Mouse (Mus musculus) adrenal gland, postnatal 36 days (tissue): ENCODE data around the gene Cdrt4. TPM values are rescaled to one million over a fixed set of nuclear protein-coding genes. Genes with fewer than 3 reads are reported as not detected.

Source experiments
- DNase-seq, 2 experiments: peaks; one replicate each; pipeline ENCODE4 v3.0.0; 2021; ENCODE audit warnings: mixed read lengths in 1 of 2
- total RNA-seq, 2 experiments: library from RNA; stranded (reverse); gene quantifications; 2 replicates each; pipeline ENCODE4 v1.2.3; 2021

Cdrt4 gene
- total RNA-seq, 2 experiments from 2014 or later, result not detected

- DNase-seq, result no peak
Observed at GRCm38 (mm10) chr11:62943538-62943937, 7.5 kb upstream of the Cdrt4 start.

GRCm38 (mm10) chr11:62945514-62945913, 5.5 kb upstream of the Cdrt4 start:
- DNase-seq, result no peak

- DNase-seq, result no peak
Observed at GRCm38 (mm10) chr11:62949548-62949947, 1.4 kb upstream of the Cdrt4 start.

DNA sequence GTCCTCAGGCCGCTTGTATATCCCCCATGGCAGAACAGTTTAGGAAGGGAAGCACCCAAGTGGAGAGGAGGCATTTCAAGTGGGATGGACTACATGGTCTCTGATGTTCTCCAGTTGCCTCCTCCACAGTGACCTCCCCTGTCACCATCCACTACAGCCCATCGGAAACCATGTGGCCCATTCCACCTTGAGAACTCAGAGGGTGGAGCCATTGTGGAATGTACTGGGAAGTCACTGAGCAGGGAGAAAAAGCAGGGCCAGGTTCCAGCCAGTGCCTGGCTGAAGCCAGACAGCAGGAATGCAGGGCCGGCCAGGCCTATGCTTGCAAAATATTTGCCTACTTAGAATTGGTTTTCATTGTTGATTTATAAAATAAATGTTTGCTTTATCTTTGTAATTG, 3.8 kb downstream of the Cdrt4 start:
- DNase-seq, result peak in 1 of 2 experiments; percentile 8

GRCm38 (mm10) chr11:62955186-62955585, 4.2 kb downstream of the Cdrt4 start:
- no peak for DNase-seq

- DNase-seq, result no peak
Observed at GRCm38 (mm10) chr11:62955776-62956175, 4.8 kb downstream of the Cdrt4 start.

DNA sequence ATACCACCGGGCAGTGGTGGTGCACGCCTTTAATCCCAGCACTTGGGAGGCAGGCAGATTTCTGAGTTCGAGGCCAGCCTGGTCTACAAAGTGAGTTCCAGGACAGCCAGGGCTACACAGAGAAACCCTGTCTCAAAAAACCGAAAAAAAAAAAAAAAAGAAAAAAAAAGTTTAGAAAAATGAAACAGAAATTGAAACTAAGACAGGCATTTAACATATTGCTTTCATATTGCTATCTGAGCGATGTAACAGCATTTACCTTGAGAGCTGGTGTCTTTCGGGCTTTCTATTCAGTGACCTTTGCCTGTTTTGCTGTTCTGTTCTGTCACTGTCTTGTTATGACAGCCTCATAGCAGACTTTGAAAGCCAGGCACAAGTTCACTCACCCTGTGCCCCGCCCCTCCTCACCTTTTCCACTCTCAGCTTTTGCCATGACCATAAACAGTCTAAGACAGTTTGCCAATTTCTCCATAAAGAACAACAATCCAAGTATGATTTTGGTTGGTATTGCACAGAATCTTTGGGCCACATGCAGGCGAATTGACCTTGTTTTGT, 6.7 kb downstream of the Cdrt4 start:
- no peak for DNase-seq

GRCm38 (mm10) chr11:62963292-62963691, 12.3 kb downstream of the Cdrt4 start:
- no peak for DNase-seq

DNA sequence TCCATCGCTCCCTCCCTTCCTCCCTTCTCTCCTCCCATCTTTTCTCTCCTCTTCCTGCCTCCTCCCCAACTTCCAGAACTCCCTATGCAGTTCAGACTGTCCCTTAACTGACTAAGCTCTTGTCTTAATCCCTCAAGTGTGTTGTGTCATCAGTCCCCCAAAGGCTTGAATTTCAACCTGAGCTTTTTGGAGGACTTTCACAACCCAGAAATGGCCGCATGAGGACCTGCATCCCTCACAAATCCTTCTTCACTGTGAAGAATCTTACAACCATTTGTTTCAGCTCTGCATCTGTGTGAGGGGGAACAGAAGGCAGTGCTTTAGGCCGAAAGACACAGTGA, 15.4 kb downstream of the Cdrt4 start:
- DNase-seq, result no peak

GRCm38 (mm10) chr11:62966765-62967633, 16.0 kb downstream of the Cdrt4 start:
- DNase-seq, result peak; percentile 34 to 44

DNA sequence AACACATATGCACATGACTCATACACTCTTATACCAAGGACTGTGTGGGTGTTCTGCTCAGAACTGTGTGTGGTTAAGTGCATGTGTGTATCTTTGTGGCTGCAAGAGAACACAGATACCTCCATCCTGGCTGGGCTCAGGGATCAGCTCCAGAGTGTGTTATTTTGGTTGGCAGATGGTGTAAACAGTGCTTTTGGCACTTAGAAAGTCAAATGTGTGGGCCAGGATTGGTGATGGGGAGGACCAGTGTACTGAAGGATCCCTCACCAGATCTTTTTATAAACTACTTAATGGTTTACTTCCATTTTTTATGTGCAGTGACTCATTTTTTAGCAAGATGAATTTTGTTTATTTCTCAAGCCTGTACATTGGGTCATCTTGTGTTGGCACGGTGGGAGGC, 26.2 kb downstream of the Cdrt4 start:
- DNase-seq, result no peak

- no peak for DNase-seq
Observed at GRCm38 (mm10) chr11:62978886-62979285, 27.9 kb downstream of the Cdrt4 start.

DNA sequence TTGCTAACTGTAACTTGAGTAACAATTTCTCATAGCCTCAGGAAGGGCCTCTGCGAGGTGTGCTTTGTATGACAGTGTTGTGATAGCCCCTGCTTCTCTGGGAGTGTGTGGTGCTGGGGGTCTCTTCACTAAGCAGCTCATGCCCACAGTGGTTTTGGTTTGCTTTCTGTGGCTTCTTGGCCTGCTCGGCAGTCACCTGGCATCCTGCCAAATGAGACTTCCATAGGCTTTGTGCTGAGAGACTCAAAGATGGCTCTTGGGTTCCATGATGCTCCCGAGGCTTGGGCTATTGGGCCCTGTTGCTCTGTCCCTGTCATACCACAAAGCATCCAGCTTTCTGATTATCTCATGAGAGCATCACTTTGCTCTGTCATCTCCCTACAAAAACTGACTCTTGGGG, 30.7 kb downstream of the Cdrt4 start:
- DNase-seq, result peak in 1 of 2 experiments; percentile 11

DNA sequence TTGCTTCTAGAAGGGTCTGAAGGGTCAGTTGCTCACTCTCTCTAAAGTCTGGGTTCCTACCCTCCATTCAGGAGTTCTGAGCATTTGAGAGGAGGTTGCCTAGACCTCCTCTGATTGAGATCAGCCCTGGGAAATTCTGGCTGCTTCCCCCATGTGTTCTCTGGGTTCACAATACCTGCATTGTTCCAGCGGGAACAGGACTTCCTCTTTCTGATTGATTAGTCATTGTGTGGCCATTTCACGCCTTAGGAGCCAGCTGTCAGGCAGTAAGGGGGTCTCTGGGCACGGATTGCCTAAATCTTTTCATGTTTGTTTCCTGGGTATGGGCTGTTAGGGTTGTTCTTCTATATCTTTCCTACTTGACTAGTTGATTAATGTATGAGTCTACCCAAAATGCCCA, 32.8 kb downstream of the Cdrt4 start:
- DNase-seq, result no peak

DNA sequence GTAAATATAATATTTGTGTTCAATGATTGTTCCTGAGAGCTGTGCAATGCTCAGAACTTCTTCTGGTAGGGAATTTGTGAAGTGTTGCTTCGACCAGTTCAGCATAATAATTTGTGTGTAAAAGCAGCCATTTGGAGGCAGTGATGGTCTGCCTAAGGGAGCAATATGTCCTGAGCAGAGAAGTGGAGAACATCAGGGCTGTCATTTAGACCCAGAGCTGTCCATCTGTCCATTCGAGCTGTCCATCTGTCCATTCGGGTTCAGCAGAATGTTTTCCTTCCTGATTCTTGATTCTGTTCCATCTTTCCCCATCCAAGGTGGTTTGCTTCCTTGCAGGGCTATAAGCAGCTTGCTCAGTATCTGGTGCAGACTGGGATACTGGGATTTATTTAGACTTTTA, 33.4 kb downstream of the Cdrt4 start:
- DNase-seq, result no peak

DNA sequence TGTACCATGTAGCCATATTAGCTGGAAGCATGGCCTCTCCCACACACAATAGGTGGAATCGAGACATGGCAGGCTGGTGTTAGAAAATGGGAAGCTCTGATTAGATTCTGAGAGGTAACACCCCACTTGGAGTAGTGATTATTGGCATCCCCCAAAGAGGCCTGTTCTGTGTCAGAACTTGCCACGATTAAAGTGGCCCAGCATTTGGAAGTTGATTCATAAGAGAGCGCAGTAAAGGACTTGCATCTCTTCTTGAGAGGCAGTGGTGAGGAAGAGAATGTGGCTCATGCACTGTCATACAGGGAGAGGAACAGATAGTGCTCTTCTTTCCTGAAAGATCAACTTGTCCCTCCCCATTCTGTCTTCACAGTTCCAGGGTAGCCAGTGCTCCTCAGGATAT, 34.1 kb downstream of the Cdrt4 start:
- no peak for DNase-seq

DNA sequence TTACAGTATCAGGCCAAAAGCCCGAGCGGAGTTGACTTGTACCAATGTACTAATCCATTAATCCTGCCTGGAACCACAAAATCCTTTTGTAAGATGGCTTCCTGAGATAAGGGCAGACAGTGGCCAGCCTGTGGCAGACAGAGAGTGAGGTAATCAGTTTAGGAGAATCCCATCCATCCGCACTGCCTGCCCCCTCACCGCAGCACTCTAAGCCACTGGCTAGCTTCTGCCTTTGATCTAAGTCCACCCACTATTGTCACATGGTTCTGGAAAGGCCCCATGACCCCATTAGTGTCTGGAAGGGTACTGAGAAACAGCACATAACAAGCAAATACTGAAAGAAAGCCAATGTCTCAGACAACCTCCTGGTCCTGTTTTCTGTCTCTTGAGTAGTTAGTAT, 35.6 kb downstream of the Cdrt4 start:
- no peak for DNase-seq

DNA sequence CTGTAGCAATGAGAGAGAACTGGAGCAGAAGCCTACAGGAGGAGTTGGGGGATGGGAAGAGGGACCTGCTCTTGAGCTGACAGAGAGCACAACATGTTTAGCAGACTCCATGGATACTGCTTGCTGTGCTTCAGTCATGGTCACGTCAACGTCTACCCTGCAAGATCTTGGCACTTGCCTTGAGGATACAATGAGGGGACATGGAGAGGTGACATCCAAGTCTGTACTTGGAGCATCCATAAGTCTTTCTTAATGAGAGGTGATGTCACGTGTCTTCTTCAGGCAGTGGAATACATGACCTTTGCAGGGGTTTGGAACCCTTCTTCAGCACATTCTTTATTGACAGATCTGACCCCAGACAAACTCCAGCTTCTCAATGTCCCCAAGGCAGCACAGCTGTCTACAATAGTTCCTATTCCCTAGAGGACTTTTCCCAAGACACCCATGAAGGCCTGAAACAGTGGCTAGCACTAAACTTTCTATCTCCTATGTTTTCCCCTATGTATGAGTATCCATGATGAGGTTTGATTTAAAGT, 39.2 kb downstream of the Cdrt4 start:
- no peak for DNase-seq

DNA sequence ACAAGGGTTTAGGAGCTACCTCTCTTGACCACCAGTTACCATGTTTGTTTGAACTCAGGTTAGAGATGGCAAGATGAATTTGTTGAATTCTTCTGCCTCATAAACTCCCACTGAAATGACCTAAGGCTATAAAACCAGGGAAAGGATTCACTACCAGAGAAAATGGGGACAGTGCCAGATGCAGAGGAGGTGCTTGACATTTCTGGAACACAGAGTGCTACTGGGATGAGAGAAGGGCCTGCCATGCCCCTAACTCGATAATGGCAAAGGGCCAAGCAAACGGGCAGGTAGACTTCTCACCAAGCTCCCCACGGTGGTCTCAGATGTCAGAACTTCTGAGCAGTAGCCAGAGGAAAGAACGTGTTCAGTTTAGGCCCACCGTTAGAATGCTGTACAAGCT, 39.8 kb downstream of the Cdrt4 start:
- no peak for DNase-seq

- no peak for DNase-seq
Observed at GRCm38 (mm10) chr11:62992545-62993242, 41.7 kb downstream of the Cdrt4 start.

DNA sequence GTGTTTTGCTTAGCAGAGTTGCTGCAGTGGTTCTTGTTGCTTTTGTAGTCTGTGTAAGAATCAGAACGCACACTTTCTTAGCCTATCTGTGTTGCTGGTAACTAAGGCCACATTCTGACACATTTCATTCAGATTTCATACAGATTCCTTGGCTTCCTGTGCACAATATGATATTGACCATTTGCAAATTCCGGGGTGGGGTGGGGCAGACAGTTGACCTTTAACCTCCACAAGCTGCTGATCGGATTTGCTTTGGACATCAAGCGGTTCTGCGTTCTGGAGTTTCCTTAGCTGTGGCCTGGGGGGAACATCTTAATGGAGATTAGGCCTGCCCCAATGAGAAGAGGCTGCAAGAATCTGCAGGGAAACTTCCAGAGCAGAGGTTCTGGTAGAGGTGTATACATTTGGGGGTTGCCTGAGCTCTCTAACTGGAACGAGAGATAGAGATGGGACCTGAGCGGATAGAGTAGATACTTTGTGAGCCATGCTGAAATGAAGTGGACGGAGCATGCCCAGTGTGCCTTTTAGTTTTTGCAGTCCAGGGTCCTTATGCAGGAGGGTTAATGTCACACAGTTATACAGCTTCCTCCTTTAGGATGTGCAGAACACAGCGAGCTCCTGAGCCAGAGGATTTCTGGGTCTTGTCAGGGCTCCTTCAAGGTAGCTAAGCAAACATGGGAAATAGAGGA, 44.2 kb downstream of the Cdrt4 start:
- DNase-seq, result no peak

GRCm38 (mm10) chr11:62995755-62996521, 44.9 kb downstream of the Cdrt4 start:
- no peak for DNase-seq
